Mouse (Mus musculus): ENCODE results near the gene Bcl11a. TPM values are rescaled to one million over a fixed set of nuclear protein-coding genes. Genes with fewer than 3 reads are reported as not detected.

The Bcl11a gene
- polyA plus RNA-seq, 1 experiment = 6.5 TPM

DNA sequence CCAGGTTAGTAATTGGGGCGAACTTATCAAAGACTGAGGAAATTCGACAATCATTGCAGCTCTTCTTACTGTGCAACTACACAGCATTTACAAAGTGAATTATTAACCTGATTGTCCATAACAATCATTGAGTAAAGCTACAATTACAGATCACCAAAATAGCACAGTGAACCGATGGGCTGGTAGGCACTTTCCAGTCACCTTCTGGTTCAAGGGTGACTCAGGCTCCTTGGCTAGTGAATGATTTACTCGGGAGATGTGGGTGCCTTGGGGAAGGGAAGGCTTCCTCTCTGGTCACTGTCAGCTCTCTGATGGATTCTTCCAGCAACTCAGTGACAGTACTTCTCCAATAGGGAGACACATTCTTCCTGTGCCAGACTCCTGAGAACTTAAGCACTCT lies 68.2 kb downstream of the Bcl11a start:
- no peaks in the 10 kb centered on the region for H3K27me3 ChIP-seq (replicated peaks)
- peak overlapping the region; percentile 16 for H3K4me3 ChIP-seq (replicated peaks)
- H3K36me3 ChIP-seq (replicated peaks; ENCODE audit: low read length) = no peaks in the 10 kb centered on the region
- no peaks in the 10 kb centered on the region for H3K9me3 ChIP-seq
- H3K4me1 ChIP-seq = peaks cover 64% of the 10 kb centered on the region
- TF ChIP-seq FLI1 (IDR thresholded peaks at IDR 0.05; ENCODE audit: low read length) (no peak), GATA1 (IDR thresholded peaks at IDR 0.05; ENCODE audit: borderline replicate concordance, low read length) (no peak)

DNA sequence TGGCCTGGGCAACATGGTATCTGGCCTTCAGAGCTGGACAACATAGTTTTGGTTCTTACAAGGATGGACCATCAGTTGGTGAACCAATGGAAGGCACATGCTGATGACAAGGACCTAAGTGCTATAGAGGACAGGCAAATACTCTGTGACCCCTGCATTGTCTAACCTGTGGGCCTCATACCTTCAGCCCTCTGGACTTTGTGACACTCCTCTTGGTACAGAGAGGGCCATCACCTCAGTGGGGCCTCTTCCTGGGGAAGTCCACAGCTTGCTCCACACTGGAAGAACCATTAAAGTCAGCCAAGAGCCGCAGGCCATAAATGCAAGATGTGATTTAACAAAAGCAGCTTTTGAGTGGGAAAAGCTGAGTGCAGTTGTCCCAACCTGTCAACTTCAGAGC lies 68.6 kb downstream of the Bcl11a start:
- Histone ChIP-seq H3K9me3 (no peaks in the 10 kb centered on the region), H3K36me3 (replicated peaks; ENCODE audit: low read length) (no peaks in the 10 kb centered on the region), H3K4me1 (peaks cover 60% of the 10 kb centered on the region), H3K4me3 (replicated peaks) (peak overlapping the region; percentile 16), H3K27me3 (replicated peaks) (no peaks in the 10 kb centered on the region)
- TF ChIP-seq FLI1 (IDR thresholded peaks at IDR 0.05; ENCODE audit: low read length) (no peak), GATA1 (IDR thresholded peaks at IDR 0.05; ENCODE audit: borderline replicate concordance, low read length) (no peak)

DNA sequence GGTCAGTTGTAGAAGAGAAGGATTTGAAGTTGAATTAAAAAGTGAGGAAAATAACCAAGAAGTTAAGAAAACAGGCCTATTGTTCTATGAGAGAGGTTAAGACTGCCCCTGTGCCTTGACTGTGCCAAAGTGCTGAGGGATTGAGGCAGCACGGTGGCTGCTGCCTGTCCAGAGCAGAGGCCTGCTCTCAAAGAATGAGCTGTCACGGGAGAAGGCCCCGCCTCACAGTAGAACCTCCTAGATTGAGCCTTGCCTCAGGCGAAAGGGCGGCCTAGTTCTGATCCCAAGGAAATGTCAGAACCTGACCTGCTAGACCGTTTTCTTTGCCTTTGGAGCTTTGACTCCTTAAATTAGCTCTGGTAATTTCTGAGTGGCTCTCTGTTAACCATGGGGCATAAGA lies 69.8 kb downstream of the Bcl11a start:
- no peaks in the 10 kb centered on the region for H3K9me3 ChIP-seq
- peaks cover 48% of the 10 kb centered on the region for H3K4me1 ChIP-seq
- TF ChIP-seq FLI1 (IDR thresholded peaks at IDR 0.05; ENCODE audit: low read length) (no peak), GATA1 (IDR thresholded peaks at IDR 0.05; ENCODE audit: borderline replicate concordance, low read length) (no peak)
- no peaks in the 10 kb centered on the region for H3K36me3 ChIP-seq (replicated peaks; ENCODE audit: low read length)
- H3K4me3 ChIP-seq (replicated peaks) = no peak overlapping the region
- no peaks in the 10 kb centered on the region for H3K27me3 ChIP-seq (replicated peaks)

DNA sequence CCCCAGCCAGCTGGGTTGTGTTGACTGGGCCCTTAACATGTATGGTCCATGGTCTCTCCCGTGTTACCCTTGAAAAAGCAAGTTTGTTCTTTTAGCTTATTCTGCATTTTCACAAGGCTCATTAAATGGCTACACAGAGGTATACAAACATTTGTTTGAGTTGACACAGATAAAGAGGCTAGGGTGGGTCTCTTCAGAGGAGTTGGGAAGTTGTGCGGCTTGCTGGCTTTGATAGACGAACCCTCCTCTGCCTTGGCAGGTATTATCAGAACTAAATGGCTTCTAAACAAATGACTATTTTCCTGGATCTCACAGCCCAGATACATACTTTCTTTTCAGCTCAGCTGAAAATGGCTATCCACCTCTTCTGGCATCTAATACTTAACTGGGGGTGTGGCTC lies 70.7 kb downstream of the Bcl11a start:
- Histone ChIP-seq H3K36me3 (replicated peaks; ENCODE audit: low read length) (no peaks in the 10 kb centered on the region), H3K27me3 (replicated peaks) (no peaks in the 10 kb centered on the region), H3K4me3 (replicated peaks) (no peak overlapping the region), H3K4me1 (peaks cover 47% of the 10 kb centered on the region), H3K9me3 (no peaks in the 10 kb centered on the region)
- TF ChIP-seq FLI1 (IDR thresholded peaks at IDR 0.05; ENCODE audit: low read length) (no peak), GATA1 (IDR thresholded peaks at IDR 0.05; ENCODE audit: borderline replicate concordance, low read length) (no peak)

DNA sequence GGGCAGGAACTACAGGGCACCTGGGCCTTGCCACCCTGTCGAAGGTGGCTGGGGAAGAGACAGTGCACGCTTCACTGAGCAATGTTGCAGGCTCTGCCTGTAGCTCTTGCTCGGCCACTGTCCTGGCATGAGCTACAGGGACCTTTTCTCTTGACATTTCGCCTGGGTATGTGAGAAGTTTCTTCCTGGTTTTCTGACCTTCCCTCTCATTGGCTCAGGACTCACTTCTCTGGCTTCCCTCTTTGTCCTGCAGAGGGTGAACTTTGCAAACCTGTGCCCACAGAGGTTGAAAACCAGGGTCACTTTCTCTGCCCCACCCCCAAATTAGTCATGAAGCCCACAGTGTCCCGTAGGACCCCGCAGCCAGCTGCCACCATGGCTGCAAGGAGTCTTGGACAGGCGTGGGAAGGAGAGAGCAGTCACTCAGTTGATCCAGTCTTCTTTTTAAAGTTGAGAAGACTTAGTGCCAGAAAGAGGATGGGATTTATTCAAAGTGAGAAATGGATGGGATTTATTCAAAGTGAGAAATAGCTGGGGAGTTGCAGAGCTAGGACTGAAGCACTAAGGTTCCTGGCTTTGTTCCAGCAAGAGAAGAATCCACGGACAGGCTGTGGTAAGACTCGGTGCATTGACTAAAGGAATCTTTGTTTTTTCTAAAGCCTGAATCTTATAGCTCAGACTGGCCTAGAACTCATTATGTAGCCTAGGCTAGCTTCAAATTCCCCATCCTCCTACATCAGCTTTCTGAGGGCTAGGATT lies 71.8 kb downstream of the Bcl11a start:
- Histone ChIP-seq H3K9me3 (no peaks in the 10 kb centered on the region), H3K4me3 (replicated peaks) (no peak overlapping the region), H3K4me1 (peaks cover 40% of the 10 kb centered on the region), H3K27me3 (replicated peaks) (no peaks in the 10 kb centered on the region), H3K36me3 (replicated peaks; ENCODE audit: low read length) (no peaks in the 10 kb centered on the region)
- no peak for TF ChIP-seq GATA1 (IDR thresholded peaks at IDR 0.05; ENCODE audit: borderline replicate concordance, low read length)
- no peak for TF ChIP-seq FLI1 (IDR thresholded peaks at IDR 0.05; ENCODE audit: low read length)

DNA sequence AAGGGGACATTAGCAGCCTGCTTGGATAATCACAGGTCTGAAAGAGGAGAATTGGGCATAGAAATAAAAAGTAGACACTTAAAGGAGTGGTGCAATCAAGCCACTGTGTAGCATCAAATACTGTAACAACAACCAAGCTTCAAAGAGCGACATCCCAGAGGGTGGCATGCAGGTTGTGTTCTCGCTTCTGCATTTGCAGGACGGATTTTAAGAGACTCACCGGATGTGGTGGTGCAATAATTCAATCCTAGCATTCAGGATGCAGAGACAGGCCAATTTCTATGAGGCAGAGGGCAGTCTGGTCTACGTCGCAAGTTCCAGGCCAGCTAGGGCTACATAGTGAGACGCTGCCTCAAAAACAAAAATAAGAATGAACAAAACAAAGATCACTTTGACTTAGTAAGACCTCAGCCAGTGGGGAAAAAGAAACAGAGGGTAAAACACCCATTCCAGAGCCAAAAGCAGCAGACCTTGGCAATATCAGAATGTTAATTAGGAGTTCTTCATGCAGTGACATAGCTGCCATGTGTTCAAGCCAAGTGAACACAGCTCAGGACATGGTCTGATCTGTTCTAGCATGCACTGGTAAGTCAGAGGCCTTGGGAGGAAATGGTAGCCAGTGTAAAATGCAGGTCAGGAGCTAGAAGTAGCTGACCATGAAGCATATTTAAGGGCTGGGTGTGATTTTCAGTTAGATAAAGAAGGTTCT lies 74.4 kb downstream of the Bcl11a start:
- TF ChIP-seq GATA1 (IDR thresholded peaks at IDR 0.05; ENCODE audit: borderline replicate concordance, low read length) (no peak), FLI1 (IDR thresholded peaks at IDR 0.05; ENCODE audit: low read length) (no peak)
- Histone ChIP-seq H3K9me3 (no peaks in the 10 kb centered on the region), H3K4me1 (peaks cover 22% of the 10 kb centered on the region), H3K27me3 (replicated peaks) (no peaks in the 10 kb centered on the region), H3K36me3 (replicated peaks; ENCODE audit: low read length) (peaks cover 5% of the 10 kb centered on the region), H3K4me3 (replicated peaks) (no peak overlapping the region)

DNA sequence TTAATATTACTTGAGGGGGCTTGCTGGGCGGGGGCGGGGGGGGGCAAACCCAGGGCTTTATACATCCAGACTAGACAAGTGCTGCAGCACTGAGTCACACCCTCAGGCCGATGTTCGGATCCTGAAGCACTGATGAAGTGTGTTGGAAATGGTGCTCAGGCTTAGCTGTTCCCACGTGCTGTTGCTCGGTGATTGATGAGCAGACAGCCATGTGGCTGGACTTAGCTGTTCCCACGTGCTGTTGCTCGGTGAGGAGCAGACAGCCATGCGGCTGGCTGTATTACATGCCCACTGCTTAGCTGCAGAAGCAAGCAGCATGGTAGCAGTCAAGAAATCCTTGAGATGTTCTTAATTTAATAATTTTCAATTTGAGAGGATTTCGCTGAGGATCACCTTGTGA lies 75.2 kb downstream of the Bcl11a start:
- TF ChIP-seq FLI1 (IDR thresholded peaks at IDR 0.05; ENCODE audit: low read length) (no peak), GATA1 (IDR thresholded peaks at IDR 0.05; ENCODE audit: borderline replicate concordance, low read length) (no peak)
- H3K27me3 ChIP-seq (replicated peaks) = no peaks in the 10 kb centered on the region
- no peaks in the 10 kb centered on the region for H3K9me3 ChIP-seq
- peaks cover 5% of the 10 kb centered on the region for H3K36me3 ChIP-seq (replicated peaks; ENCODE audit: low read length)
- H3K4me1 ChIP-seq = peaks cover 19% of the 10 kb centered on the region
- H3K4me3 ChIP-seq (replicated peaks) = no peak overlapping the region

DNA sequence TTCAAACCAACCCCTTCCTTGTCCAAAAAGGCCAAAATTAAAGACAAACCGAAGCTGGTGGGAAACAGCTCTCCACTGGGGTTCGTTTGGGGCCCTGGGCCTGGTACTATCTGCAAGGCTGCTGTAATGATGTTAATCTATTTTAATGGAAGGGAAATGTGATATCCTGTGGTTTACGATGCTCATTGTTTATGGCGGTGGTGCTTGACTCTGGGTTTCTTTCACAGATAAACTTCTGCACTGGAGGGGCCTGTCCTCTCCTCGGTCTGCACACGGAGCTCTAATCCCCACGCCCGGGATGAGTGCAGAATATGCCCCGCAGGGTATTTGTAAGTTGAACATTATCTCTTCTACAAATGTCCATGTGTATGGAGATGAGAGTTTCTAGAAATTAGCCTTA lies 80.2 kb downstream of the Bcl11a start:
- peaks cover 13% of the 10 kb centered on the region for H3K36me3 ChIP-seq (replicated peaks; ENCODE audit: low read length)
- H3K4me3 ChIP-seq (replicated peaks) = no peak overlapping the region
- TF ChIP-seq FLI1 (IDR thresholded peaks at IDR 0.05; ENCODE audit: low read length) (no peak), GATA1 (IDR thresholded peaks at IDR 0.05; ENCODE audit: borderline replicate concordance, low read length) (no peak)
- H3K9me3 ChIP-seq = no peaks in the 10 kb centered on the region
- peaks cover 16% of the 10 kb centered on the region for H3K4me1 ChIP-seq
- H3K27me3 ChIP-seq (replicated peaks) = no peaks in the 10 kb centered on the region

DNA sequence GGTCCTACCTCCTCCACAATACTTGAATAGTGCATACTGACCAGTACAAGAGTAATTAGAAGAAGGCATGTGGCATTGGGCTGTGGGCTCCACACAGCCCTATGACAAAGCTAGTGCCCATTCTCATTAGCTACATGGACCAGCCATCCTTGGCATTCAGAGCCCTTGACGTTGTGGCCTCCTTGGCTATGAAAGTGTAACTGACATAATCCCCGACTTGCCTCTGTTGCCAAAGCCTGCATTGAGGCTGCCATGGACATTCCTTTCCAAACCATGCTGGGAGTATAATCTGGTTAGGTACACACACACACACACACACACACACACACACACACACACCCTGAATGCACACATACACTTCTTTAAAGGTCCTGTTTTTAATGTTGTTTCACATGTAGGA lies 81.8 kb downstream of the Bcl11a start:
- no peak overlapping the region for H3K4me3 ChIP-seq (replicated peaks)
- TF ChIP-seq GATA1 (IDR thresholded peaks at IDR 0.05; ENCODE audit: borderline replicate concordance, low read length) (no peak), FLI1 (IDR thresholded peaks at IDR 0.05; ENCODE audit: low read length) (no peak)
- peaks cover 29% of the 10 kb centered on the region for H3K36me3 ChIP-seq (replicated peaks; ENCODE audit: low read length)

DNA sequence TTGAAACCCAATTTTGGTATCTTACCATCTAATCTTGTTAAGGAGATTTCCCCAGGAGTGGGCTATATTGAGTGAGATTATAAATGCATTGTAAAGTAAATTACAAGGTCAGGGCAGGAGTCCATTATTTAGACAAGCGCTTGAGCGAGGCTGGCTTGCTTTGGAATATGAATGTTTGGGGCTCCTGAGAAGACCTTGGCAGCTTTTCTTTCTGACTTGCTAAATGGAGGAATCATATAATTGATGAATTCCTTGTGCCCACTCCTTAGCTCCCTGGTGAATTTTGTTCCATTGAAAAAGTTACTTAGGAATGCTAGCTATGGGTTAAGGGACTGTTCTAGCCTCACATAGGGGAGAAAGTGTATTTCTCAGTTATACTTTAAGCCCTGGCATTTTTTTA lies 83.6 kb downstream of the Bcl11a start:
- Histone ChIP-seq H3K4me1 (peaks cover 11% of the 10 kb centered on the region), H3K36me3 (replicated peaks; ENCODE audit: low read length) (peaks cover 36% of the 10 kb centered on the region), H3K4me3 (replicated peaks) (no peak overlapping the region), H3K9me3 (no peaks in the 10 kb centered on the region), H3K27me3 (replicated peaks) (no peaks in the 10 kb centered on the region)
- TF ChIP-seq FLI1 (IDR thresholded peaks at IDR 0.05; ENCODE audit: low read length) (no peak), GATA1 (IDR thresholded peaks at IDR 0.05; ENCODE audit: borderline replicate concordance, low read length) (no peak)

More for the DNA sequence above, 81.8 kb downstream of the Bcl11a start:
- H3K9me3 ChIP-seq = no peaks in the 10 kb centered on the region
- no peaks in the 10 kb centered on the region for H3K27me3 ChIP-seq (replicated peaks)
- peaks cover 11% of the 10 kb centered on the region for H3K4me1 ChIP-seq

Data from megakaryocyte, embryonic 14.5 days (primary cell).